Mouse (Mus musculus): Measurements from ENCODE around the gene Tbc1d13. TPM values are rescaled to one million over a fixed set of nuclear protein-coding genes. Genes with fewer than 3 reads are reported as not detected.

Gene Tbc1d13
- total and polyA plus RNA-seq, 3 experiments, result 25.9 to 36.8 (median 32.1) TPM

DNA sequence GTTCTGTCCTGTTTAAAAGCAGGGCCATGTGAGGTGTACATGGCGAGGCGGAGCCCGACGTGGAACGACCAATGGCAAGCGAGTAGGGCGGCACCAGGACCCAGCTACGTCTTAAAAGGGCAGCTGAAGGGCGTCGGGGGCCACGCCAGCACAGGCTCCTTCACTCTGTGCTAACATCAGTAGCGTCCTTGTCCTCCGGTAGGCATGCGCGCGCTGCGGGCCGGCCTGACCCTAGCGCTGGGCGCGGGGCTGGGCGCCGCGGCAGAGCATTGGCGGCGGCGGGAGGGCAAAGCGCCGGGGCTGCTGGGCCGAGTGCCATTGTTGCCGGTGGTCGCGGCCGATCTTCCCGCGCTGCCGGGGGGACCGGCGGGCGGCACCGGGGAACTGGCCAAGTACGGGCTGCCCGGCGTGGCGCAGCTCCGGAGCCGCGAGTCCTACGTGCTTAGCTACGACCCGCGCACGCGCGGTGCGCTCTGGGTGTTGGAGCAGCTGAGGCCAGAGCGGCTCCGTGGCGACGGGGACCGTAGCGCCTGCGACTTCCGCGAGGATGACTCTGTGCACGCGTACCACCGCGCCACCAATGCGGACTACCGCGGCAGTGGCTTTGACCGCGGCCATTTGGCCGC lies 37.9 kb downstream of the Tbc1d13 start, which contains the start of gene Endog (continued):
- TF ChIP-seq USF1 (IDR thresholded peaks at IDR 0.05; ENCODE audit: low read depth, low read length), result no peak
- no peak for TF ChIP-seq EP300 (IDR thresholded peaks at IDR 0.05; ENCODE audit: low read length)
- no peak for TF ChIP-seq IRF4 (IDR thresholded peaks at IDR 0.05; ENCODE audit: low read depth, low read length)
- TF ChIP-seq UBTF (IDR thresholded peaks at IDR 0.05; ENCODE audit: low read depth, low read length), result no peak
- no peak for TF ChIP-seq ETS1 (conservative IDR thresholded peaks at IDR 0.05; ENCODE audit: low read depth, low read length)
- TF ChIP-seq MAX (IDR thresholded peaks at IDR 0.05; ENCODE audit: low read length), result 0 out of 2 replicates have a peak, but pooled peaks have one; percentile 21
- TF ChIP-seq POLR2A (IDR thresholded peaks at IDR 0.05; ENCODE audit: low read depth, low read length), result peak; percentile 76
- TF ChIP-seq BHLHE40 (IDR thresholded peaks at IDR 0.05; ENCODE audit: low read depth, low read length), result no peak

DNA sequence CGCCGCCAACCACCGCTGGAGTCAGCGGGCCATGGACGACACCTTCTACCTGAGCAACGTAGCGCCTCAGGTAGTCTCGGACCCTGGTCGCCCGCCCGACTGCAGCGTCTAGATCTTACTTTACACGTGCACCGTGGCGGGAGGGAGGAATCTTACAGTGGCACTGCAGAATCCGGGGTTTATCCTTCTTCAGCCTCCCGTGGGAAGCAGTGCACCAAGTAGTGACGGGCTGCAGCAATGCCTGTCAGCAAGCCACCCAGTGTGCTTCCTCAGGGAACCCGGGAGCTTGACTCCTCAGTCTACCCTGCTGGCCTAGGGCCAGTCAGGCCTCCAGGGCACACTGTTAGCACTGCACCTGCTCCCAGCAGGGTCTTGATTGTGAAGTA lies 38.4 kb downstream of the Tbc1d13 start:
- Histone ChIP-seq H3K4me2 (ENCODE audit: insufficient read depth, low read depth, poor library complexity, severe bottlenecking) (no peak overlapping the region), H3K4me3 (replicated peaks in 1 of 3; ENCODE audit: low read depth in 2 of 3, low read length in 2 of 3, poor library complexity in 1 of 3) (peak overlapping the region in 2 of 3 experiments; percentile 12 to 67), H3K27ac (ENCODE audit: insufficient read depth, low read depth) (no peak overlapping the region), H3K79me2 (replicated peaks; ENCODE audit: control insufficient read depth, extremely low read depth, insufficient read depth, poor library complexity, severe bottlenecking) (no peaks in the 10 kb centered on the region), H3K27me3 (replicated peaks) (no peaks in the 10 kb centered on the region), H3K4me1 (ENCODE audit: control insufficient read depth in 1 of 2, insufficient read depth in 2 of 2) (peaks cover 2 to 3% of the 10 kb centered on the region in 2 experiments), H3K9ac (ENCODE audit: insufficient read depth, low read depth) (no peak overlapping the region), H3K36me3 (replicated peaks in 1 of 2; ENCODE audit: control insufficient read depth in 1 of 2, insufficient read depth in 1 of 2, low read length in 1 of 2) (peaks cover 53 to 63% of the 10 kb centered on the region in 2 experiments), H3K9me3 (replicated peaks; ENCODE audit: low read length) (peaks cover 38% of the 10 kb centered on the region)
- in situ Hi-C loops (cut with MboI; ENCODE audit: low pct_ligation_motif_present, low pct_unique_long_range_greater_than_20kb, low sequenced_read_pairs), result loop anchor here (5.0 kb wide), 1 partner anchor 50 kb away; the partner anchor contains the start of gene Zer1
- dilution Hi-C loops (cut with MboI; ENCODE audit: extremely low pct_ligation_motif_present, extremely low pct_unique_long_range_greater_than_20kb, low sequenced_read_pairs), result no loop called here
- DNase-seq (ENCODE audit: extremely low read depth), result no peak
- no peak for TF ChIP-seq BHLHE40 (IDR thresholded peaks at IDR 0.05; ENCODE audit: low read depth, low read length)
- TF ChIP-seq SIN3A (IDR thresholded peaks at IDR 0.05; ENCODE audit: low read length), result no peak
- TF ChIP-seq ZMIZ1 (IDR thresholded peaks at IDR 0.05; ENCODE audit: low read depth, low read length), result no peak
- no peak for TF ChIP-seq JUND (conservative IDR thresholded peaks at IDR 0.05; ENCODE audit: low read depth, low read length)
- no peak for TF ChIP-seq E2F4 (IDR thresholded peaks at IDR 0.05; ENCODE audit: insufficient replicate concordance, low read depth, low read length)
- no peak for TF ChIP-seq EP300 (IDR thresholded peaks at IDR 0.05; ENCODE audit: low read length)
- no peak for TF ChIP-seq MYC (IDR thresholded peaks at IDR 0.05; ENCODE audit: low read depth, low read length)
- TF ChIP-seq PAX5 (IDR thresholded peaks at IDR 0.05; ENCODE audit: low read length), result no peak
- TF ChIP-seq MXI1 (IDR thresholded peaks at IDR 0.05; ENCODE audit: low read depth, low read length), result no peak
- TF ChIP-seq MAFK (IDR thresholded peaks at IDR 0.05; ENCODE audit: insufficient replicate concordance, low read length), result no peak
- TF ChIP-seq GABPA (IDR thresholded peaks at IDR 0.05; ENCODE audit: insufficient replicate concordance, low read depth, low read length), result no peak
- no peak for TF ChIP-seq MEF2A (IDR thresholded peaks at IDR 0.05; ENCODE audit: borderline replicate concordance, low read depth, low read length)
- TF ChIP-seq MAX (IDR thresholded peaks at IDR 0.05; ENCODE audit: low read length), result no peak
- no peak for TF ChIP-seq TCF12 (IDR thresholded peaks at IDR 0.05; ENCODE audit: low read depth, low read length)
- TF ChIP-seq ZC3H11A (IDR thresholded peaks at IDR 0.05; ENCODE audit: low read depth, low read length), result no peak
- TF ChIP-seq SMC3 (IDR thresholded peaks at IDR 0.05; ENCODE audit: low read depth, low read length), result no peak
- no peak for TF ChIP-seq IRF4 (IDR thresholded peaks at IDR 0.05; ENCODE audit: low read depth, low read length)
- no peak for TF ChIP-seq ZKSCAN1 (IDR thresholded peaks at IDR 0.05; ENCODE audit: borderline replicate concordance, low read depth, low read length)
- no peak for TF ChIP-seq ZNF384 (IDR thresholded peaks at IDR 0.05; ENCODE audit: low read depth, low read length)
- no peak for TF ChIP-seq TBP (conservative IDR thresholded peaks at IDR 0.05; ENCODE audit: low read depth, low read length)
